Mouse (Mus musculus) brain, embryonic 14.5 days (tissue): ENCODE measurements at regions not wholly inside any gene's neighbourhood (a gene's known extent, or its start where the extent isn't known, plus 50 kb on each side); places are given as distances from the start of the nearest gene placed in this dataset.

Experiments used
- CTCF ChIP-seq: fragments of 200-500 bp; IDR thresholded peaks from 2 replicates; pipeline ENCODE4 v1.5.1; 2012; ENCODE audit warnings: inconsistent platforms, mild to moderate bottlenecking, moderate library complexity, borderline replicate concordance; ENCODE audit not compliant: insufficient read depth, insufficient read length; ENCODE audit errors: extremely low read depth
- POLR2A ChIP-seq: fragments of 200-500 bp; IDR thresholded peaks from 2 replicates; pipeline ENCODE4 v1.6.1; 2012; ENCODE audit warnings: mild to moderate bottlenecking, inconsistent platforms, borderline replicate concordance; ENCODE audit not compliant: poor library complexity, insufficient read depth, insufficient read length, severe bottlenecking; ENCODE audit errors: extremely low read depth

- TF ChIP-seq CTCF (no peak), POLR2A (no peak)
These were observed 149.8 kb downstream of the Mterf1b start for GRCm38 (mm10) chr5:4341956-4342355.
